Mouse (Mus musculus) bone marrow, adult 2 months (tissue): ENCODE results near the gene Zfp423.

ENCODE experiments used
- CTCF ChIP-seq: fragments of 200-500 bp; IDR thresholded peaks from 2 replicates; pipeline ENCODE4 v1.5.1; 2011; ENCODE audit warnings: low read length, control low read depth; ENCODE audit not compliant: control insufficient read depth, insufficient read depth
- POLR2A ChIP-seq: fragments of 200-500 bp; IDR thresholded peaks from 2 replicates; pipeline ENCODE4 v1.6.1; 2011; ENCODE audit warnings: low read depth, mild to moderate bottlenecking, control low read depth, low read length, borderline replicate concordance; ENCODE audit not compliant: control insufficient read depth

DNA sequence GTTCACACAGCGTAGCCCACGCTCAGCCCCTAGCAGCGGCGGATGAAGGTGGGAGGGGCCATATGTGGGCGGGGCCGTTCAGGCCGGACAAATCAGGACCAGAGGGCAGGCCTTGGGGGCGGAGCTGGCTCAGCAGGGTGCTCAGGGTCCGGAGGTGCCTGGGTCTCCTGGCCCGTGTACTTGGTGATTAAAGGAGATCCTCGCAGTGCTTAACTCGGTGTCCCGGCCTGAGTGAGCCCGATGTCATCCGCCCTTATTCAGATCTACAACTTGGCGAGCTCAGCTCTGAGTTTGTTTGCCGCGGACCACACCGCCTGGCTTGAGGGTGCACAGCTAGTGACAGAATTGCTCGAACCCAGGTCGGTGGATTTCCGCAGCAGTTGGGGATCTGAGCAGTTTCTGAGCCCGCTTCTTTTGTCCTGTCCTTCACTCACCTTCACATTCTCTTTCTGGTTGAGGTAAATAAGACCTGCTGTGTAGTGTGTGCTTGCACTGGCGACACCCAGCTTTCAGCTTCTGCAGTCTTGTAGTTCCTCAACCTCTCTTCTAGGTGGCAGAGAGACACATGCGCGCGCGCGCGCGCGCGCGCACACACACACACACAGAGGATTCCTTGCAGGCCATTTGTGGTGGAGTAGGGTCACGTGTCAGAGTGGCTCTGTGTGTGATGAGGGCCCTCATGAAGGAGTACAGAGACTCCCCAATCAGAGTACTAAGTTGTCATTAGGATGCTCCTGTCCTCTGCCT, 302.7 kb downstream of the Zfp423 start:
- TF ChIP-seq CTCF: no peak
- no peak for TF ChIP-seq POLR2A
